Mouse (Mus musculus) spleen, adult 2 months (tissue): ENCODE measurements around the gene Pdgfra. TPM values are rescaled to one million over a fixed set of nuclear protein-coding genes. Genes with fewer than 3 reads are reported as not detected.

Experiments
- DNase-seq, 2 experiments: peaks; one replicate each; pipeline versions ENCODE4 v3.0.0 to v3.0.0-alpha.2; 2012 to 2021; ENCODE audit warnings: low spot score in 2 of 2, low read depth in 1 of 2
- H3K27ac ChIP-seq: fragments of 200-500 bp; 2 replicates; pipeline ENCODE4 v1.5.1; 2012; ENCODE audit warnings: low read length, inconsistent platforms; ENCODE audit not compliant: insufficient read depth
- H3K27me3 ChIP-seq: fragments of 200-500 bp; 2 replicates; pipeline ENCODE4 v1.6.1; 2012; ENCODE audit warnings: mild to moderate bottlenecking, moderate library complexity, low read length, inconsistent platforms; ENCODE audit not compliant: control insufficient read depth, insufficient read depth
- H3K36me3 ChIP-seq: fragments of 200-500 bp; 2 replicates; pipeline ENCODE4 v1.6.1; 2012; ENCODE audit warnings: mild to moderate bottlenecking, low read length, inconsistent platforms; ENCODE audit not compliant: control insufficient read depth, insufficient read depth
- H3K4me1 ChIP-seq: fragments of 200-500 bp; 2 replicates; pipeline ENCODE4 v1.6.1; 2011; ENCODE audit warnings: inconsistent platforms; ENCODE audit not compliant: control insufficient read depth, insufficient read depth, insufficient read length
- H3K4me3 ChIP-seq: fragments of 200-500 bp; 2 replicates; pipeline ENCODE4 v1.5.1; 2011; ENCODE audit warnings: mild to moderate bottlenecking, inconsistent platforms; ENCODE audit not compliant: insufficient read depth, insufficient read length; ENCODE audit errors: extremely low read depth
- CTCF ChIP-seq: fragments of 200-500 bp; IDR thresholded peaks from 2 replicates; pipeline ENCODE4 v1.5.1; 2011; ENCODE audit warnings: mild to moderate bottlenecking, inconsistent platforms; ENCODE audit not compliant: insufficient read depth, insufficient read length, insufficient replicate concordance; ENCODE audit errors: extremely low read depth
- POLR2A ChIP-seq: fragments of 200-500 bp; IDR thresholded peaks from 2 replicates; pipeline ENCODE4 v1.6.1; 2011; ENCODE audit warnings: low read depth, low read length, inconsistent platforms
- WGBS: fragments of 180-500 bp; shearing (Covaris S2); methylation state at CpG from one replicate; pipeline ENCODE4 v1.1.7; 2018; 5-methylcytosine and 5-hydroxymethylcytosine counted together
- polyA plus RNA-seq: library from polyadenylated mRNA; depleted of rRNA; stranded (reverse); fragments of >200 nt; gene quantifications from 2 replicates; pipeline ENCODE4 v1.2.3, GENCODE M21; 2012

Gene Pdgfra
- polyA plus RNA-seq, 1 experiment = 7.8 TPM

DNA sequence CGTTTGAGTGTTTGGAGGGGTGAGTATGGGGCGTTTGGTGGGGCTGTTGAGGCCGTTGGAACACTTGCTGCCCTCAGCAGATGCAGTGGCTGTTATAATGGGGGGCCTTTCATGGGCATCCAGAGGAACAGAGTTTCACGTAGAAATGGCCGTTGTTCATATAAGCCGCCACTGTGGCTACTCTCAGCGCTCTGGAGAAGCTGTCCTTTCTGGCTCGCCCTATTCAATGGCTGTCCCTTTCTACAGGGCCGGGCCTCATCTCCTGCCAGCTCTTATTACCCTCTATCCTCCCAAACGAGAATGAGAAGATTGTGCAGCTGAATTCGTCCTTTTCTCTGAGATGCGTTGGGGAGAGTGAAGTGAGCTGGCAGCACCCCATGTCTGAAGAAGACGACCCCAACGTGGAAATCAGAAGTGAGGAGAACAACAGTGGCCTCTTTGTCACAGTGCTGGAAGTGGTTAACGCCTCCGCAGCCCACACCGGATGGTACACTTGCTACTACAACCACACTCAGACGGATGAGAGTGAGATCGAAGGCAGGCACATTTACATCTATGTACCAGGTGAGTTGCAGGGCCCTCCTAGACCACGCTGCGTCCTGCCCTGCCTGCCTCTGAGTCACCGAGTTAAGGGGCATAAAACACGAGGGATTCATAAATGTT is 11.3 kb downstream of the Pdgfra start:
- Histone ChIP-seq H3K4me3 (no peak overlapping the region), H3K4me1 (no peaks in the 10 kb centered on the region), H3K36me3 (no peaks in the 10 kb centered on the region), H3K27me3 (no peaks in the 10 kb centered on the region), H3K27ac (no peak overlapping the region)
- DNase-seq = no peak
- 79% methylated on average over 23 of the region's 23 CpGs for WGBS
- TF ChIP-seq CTCF = no peak
- no peak for TF ChIP-seq POLR2A

DNA sequence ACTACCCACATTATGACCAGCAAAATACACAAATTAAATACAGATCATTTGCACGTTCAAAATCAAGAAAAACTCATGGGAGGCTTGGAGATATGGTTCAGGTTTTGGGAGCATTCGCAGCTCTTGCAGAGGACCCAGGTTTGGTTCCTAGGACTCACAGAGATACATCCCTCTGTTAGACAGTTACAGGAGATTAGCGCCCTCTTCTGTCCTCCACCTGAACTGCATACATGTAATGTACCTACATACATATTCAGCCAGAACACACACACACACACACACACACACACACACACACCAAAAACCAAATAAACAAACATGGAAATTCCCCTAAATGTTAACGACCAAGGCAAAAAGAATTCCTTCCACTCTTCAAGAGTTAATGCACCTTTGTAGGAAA is 12.6 kb downstream of the Pdgfra start:
- Histone ChIP-seq H3K36me3 (no peaks in the 10 kb centered on the region), H3K4me3 (no peak overlapping the region), H3K4me1 (no peaks in the 10 kb centered on the region), H3K27me3 (no peaks in the 10 kb centered on the region), H3K27ac (no peak overlapping the region)
- DNase-seq = no peak
- TF ChIP-seq POLR2A (no peak), CTCF (no peak)
- WGBS = 85% methylated on average over 4 of the region's 4 CpGs

- no peaks in the 10 kb centered on the region for H3K4me1 ChIP-seq
- DNase-seq = no peak
- no peak for TF ChIP-seq CTCF
- no peak for TF ChIP-seq POLR2A
- no peaks in the 10 kb centered on the region for H3K36me3 ChIP-seq
- no peaks in the 10 kb centered on the region for H3K27me3 ChIP-seq
- no peak overlapping the region for H3K4me3 ChIP-seq
- 92% methylated on average over 6 of the region's 6 CpGs for WGBS
- no peak overlapping the region for H3K27ac ChIP-seq
Observed at GRCm38 (mm10) chr5:75169837-75170236, 17.7 kb downstream of the Pdgfra start.

- no peak for DNase-seq
- no peaks in the 10 kb centered on the region for H3K4me1 ChIP-seq
- H3K27ac ChIP-seq = no peak overlapping the region
- H3K36me3 ChIP-seq = no peaks in the 10 kb centered on the region
- no peaks in the 10 kb centered on the region for H3K27me3 ChIP-seq
- TF ChIP-seq POLR2A (no peak), CTCF (no peak)
- H3K4me3 ChIP-seq = no peak overlapping the region
- 87% methylated on average over 10 of the region's 10 CpGs for WGBS
Observed at GRCm38 (mm10) chr5:75171859-75172258, 19.8 kb downstream of the Pdgfra start.

GRCm38 (mm10) chr5:75179249-75179648 is 27.2 kb downstream of the Pdgfra start:
- no peak for DNase-seq
- TF ChIP-seq POLR2A (no peak), CTCF (no peak)
- Histone ChIP-seq H3K27ac (no peak overlapping the region), H3K36me3 (no peaks in the 10 kb centered on the region), H3K4me3 (no peak overlapping the region), H3K27me3 (no peaks in the 10 kb centered on the region), H3K4me1 (no peaks in the 10 kb centered on the region)
- 85% methylated on average over 10 of the region's 10 CpGs for WGBS

DNA sequence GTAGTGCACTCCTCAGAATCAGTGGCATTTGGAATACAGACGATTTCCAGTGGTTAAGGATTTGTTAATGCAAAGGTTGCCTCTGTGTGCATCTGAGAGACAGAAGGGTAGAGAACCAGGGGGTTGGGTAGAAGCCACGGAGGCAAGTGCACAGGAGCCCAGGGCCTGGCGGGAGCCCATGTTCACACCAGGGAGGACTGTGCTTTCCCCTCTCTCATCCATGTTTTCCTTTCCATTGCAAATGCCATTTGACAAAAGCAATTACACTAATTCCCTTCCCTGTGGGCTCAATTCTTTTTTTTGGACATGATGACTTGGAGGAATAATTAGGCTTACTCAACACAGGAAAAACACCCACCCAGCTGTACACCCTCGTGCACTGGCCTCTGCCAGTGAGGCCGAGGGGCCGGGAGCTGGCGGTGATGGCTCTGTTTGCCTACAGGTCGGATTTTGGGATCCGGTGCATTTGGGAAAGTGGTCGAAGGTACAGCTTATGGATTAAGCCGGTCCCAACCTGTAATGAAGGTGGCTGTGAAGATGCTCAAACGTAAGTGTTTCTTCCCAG is 27.7 kb downstream of the Pdgfra start:
- Histone ChIP-seq H3K4me1 (no peaks in the 10 kb centered on the region), H3K27ac (no peak overlapping the region), H3K36me3 (no peaks in the 10 kb centered on the region), H3K27me3 (no peaks in the 10 kb centered on the region), H3K4me3 (no peak overlapping the region)
- 88% methylated on average over 12 of the region's 12 CpGs for WGBS
- no peak for DNase-seq
- TF ChIP-seq CTCF (no peak), POLR2A (no peak)

DNA sequence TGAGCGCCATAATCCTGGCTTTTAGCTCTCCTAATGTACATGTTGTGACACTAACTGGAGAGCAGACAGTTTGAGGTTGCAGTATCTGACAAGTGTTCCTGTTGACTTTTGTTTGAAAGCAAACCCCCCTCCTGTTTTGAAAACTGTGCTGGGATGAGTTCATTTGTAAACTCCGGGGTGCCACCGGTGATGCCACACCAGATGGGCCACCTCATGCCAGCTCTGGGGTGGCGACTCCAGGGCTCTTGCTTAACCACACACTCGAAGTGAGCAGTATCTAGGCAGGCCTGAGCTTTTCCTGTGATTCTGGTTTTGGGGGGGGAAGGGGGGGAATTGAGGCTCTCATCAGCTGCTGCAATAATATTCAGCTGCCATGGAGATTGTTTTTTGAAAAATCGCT is 31.6 kb downstream of the Pdgfra start:
- H3K4me1 ChIP-seq = no peaks in the 10 kb centered on the region
- H3K4me3 ChIP-seq = no peak overlapping the region
- DNase-seq = no peak
- H3K36me3 ChIP-seq = no peaks in the 10 kb centered on the region
- TF ChIP-seq CTCF = no peak
- TF ChIP-seq POLR2A = no peak
- H3K27ac ChIP-seq = no peak overlapping the region
- WGBS = 48% methylated on average over 6 of the region's 6 CpGs
- H3K27me3 ChIP-seq = no peaks in the 10 kb centered on the region
